Mouse (Mus musculus) spleen, adult 18-20 months (tissue): Measurements from ENCODE around the gene Prl3d1.
"Not testable (repeated sequence)": the region's sequence is repeated elsewhere in the genome, so short reads cannot be mapped to it uniquely, and the experiment has no call there.

Experiments
- DNase-seq, 2 experiments: peaks; one replicate each; pipeline ENCODE4 v3.0.0; 2022; ENCODE audit warnings: mixed read lengths in 2 of 2

Prl3d1 gene

DNA sequence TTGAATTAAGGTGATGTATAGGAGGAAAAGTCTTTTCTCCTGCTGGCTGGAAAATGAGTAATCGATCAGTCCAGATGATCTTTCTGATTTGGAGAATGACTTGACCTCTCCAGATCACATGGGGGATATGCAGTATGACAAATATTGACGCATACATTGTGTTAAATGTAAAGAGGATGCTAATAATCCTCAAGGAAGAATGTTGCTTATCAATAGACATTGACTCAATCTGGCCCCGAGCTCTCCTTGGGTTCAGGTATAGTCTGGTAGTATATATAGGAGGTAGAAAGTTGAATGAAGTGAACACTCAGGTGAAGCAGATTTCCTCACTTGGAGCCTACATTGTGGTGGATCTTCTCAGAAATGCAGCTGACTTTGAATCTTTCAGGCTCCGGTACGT is at the start of gene Prl3d1:
Gene Prl3d1, plus strand, starts transcription at position 301 of the 400 bp plus-strand sequence.
- DNase-seq = not testable (repeated sequence)

DNA sequence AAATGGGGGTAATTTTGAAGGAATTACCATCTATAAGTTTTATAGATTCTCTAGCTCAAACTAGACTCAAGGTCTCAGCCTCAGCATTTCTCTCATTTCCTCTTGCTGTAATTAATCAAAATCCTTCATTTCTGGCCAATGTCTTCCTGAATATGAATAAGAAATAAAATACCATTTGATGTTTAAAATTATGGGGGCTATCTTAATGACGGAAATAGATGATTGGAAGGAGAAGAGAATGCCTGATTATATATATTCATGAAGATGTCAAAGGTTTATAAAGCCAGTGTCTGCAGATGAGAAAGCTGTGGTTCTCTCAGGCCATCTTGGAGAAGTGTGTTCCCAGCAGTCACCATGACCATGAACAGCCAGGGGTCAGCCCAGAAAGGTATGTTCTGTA is 36.7 kb upstream of the Prl3d1 start, which contains the start of gene Prl:
Gene Prl, plus strand, starts transcription at position 301 of the 400 bp plus-strand sequence.
- no peak for DNase-seq

DNA sequence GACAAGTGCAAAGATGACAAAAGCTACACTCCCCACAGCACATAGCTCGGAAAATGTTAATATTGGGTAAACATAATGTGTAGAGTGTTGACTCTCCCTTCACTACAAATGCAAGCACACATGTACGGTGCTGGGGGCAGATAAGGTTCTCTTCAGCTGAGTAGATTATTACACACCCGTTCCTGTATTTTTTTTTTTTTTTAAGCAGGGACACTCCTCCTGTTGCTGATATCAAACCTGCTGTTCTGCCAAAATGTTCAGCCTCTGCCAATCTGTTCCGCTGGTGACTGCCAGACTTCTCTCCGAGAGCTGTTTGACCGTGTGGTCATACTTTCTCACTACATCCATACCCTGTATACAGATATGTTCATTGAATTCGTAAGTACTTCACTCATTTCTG is 34.8 kb upstream of the Prl3d1 start:
- no peak for DNase-seq

DNA sequence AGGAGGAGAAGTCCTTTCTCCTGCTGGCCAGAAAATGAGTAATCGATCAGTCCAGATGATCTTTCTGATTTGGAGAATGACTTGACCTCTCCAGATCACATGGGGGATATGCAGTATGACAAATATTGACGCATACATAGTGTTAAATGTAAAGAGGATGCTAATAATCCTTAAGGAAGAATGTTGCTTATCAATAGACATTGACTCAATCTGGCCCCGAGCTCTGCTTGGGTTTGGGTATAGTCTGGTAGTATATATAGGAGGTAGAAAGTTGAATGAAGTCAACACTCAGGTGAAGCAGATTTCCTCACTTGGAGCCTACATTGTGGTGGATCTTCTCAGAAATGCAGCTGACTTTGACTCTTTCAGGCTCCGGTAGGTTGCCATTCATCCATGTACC is 27.4 kb downstream of the Prl3d1 start, which contains the start of gene Prl3d2:
Gene Prl3d2, plus strand, starts transcription at position 301 of the 400 bp plus-strand sequence.
- DNase-seq = not testable (repeated sequence)

DNA sequence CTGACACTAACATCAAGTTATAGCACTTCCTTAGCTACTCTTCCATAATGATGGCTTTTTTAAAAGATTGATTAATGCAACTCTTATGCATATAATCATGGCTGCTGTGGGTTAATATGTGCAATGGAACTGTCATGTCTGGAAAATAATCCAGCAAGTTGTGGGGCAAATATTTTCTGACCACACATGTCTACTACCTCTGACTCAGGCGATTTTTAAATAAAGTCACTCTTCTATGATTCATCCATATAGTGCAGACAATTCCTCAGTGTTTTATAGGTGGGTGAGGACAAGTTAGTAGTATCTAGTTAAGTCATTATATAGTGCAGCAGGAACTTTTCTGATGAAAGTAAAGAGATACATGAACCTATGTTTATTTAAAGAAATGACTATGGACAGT is 54.3 kb downstream of the Prl3d1 start:
- no peak for DNase-seq
